Mouse (Mus musculus) cerebellum, adult 18-20 months (tissue): ENCODE measurements at regions not wholly inside any gene's neighbourhood (a gene's known extent, or its start where the extent isn't known, plus 50 kb on each side); places are given as distances from the start of the nearest gene placed in this dataset.

Experiments
- DNase-seq, 2 experiments: peaks; one replicate each; pipeline ENCODE4 v3.0.0; 2021

DNA sequence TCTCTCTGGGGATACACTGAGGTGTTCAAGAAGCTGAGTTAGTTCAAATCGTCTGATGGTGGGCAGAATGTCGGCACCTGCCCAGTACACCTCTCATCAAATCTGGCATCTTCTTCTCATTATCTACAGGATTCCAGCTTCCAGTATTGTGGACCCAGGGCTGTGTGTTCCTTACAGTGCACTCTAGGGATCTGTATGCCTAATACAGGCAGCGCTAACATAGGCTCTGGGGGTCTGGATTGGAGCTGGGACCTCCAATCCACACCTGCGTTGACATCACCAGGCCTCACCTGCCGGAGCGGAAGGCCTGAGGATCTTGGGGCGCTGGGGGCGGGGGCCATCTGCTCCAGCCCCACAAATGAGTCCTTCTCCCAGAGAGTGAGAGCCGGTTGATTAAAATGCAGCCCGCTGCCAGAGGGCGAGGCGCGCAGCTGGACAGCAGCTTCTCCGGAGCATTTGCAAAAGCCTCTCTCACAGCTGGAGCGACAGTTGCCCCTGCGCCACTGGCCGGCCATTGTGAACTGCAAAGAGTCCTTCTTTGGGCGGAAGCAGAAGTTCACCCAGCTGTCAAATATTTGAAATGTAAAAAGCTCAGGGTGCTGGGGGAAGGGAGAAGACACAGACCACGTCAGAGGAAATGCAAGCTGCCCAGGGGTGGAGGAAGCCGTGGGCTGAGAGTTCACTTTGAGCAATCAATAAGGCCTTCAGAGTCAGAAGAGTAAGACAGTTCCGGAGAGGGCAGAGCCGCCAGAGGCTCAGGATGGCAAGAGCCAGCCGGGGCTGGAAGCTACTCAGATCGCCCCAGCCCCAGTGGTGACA is 347.0 kb downstream of the Rnf144a start:
- DNase-seq: no peak

DNA sequence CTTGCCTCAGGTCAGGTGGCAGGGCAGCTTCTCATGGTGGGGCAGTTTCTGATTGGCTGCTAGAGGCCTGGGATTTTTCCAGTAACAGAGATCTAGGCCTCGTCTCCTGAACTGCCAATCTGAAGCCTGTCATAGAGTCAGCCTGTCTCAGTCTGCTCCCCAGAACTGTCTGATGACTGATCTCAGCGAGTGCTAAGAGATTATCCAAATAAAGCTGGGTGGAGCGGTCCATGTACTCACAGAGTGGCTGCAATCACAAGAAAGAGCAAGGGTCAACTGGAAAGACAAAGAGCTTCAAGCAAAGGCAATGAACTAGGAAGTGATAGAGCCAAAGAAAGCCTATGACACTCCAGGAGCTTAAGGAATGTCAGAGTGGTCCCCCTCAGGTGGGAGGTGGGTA is 354.7 kb downstream of the Rnf144a start:
- no peak for DNase-seq

DNA sequence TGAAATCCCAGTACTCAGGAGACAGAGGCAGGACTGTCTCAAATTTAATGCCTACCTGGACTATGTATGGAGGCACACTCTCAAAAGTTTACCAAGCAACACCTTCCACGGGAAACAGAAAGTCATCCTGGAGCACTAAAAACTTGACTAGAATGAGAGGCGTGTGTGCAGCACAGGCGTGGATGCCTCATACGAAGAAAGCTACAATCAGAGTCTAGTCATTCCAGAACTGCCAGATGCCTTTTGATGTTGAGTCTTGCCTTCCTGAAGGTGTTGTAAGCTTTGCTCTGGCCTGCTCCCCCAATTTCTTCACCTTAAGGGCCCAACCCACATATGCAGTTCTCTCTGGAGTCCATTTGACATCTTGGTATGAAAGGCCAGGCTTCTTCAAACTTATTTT is 356.0 kb downstream of the Rnf144a start:
- DNase-seq: no peak

DNA sequence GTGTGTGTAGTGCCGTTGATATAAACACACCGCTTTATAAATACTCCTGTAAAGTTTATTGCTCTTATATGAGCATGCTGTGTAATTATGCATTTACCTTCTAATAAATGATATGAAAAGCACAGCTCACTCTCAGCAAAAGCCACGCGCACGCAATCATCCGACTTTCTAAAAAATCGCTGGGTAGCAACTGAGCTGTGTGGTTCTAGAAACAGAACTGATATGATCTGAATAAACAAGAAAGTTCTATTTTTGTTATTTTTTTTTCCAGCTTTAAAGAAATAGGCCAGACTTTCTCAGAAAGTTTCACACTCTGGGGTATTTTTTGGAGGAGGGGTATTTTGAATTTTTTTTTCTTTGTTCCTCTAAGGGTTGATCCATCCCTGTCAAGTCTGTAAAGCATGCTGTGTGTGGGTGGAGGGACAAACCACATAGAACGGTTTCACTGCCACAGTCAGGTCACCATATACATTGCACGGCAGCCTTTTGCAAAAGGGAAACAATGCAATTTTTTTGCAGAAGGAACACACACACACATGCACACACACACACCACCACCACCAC is 357.5 kb downstream of the Rnf144a start:
- DNase-seq: no peak

DNA sequence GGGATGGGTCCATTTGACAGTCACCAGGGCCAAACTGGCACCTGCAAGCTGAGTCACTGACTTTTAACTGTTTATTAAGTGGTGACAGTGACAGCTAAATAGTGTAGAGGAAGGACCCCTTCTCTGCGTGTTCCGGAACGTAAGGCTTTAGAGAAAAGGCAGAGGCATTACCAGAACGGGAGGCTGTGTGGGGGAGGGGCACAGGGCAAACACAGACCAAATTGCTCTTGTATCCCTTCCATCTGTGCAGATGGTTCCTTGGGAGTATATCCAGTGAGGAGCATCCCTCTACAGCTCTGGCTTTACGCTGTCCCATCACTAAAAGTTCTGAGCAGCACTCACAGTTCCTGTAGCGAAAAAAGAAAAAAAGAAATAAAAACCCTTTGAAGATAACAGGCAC is 368.1 kb downstream of the Rnf144a start:
- no peak for DNase-seq

DNA sequence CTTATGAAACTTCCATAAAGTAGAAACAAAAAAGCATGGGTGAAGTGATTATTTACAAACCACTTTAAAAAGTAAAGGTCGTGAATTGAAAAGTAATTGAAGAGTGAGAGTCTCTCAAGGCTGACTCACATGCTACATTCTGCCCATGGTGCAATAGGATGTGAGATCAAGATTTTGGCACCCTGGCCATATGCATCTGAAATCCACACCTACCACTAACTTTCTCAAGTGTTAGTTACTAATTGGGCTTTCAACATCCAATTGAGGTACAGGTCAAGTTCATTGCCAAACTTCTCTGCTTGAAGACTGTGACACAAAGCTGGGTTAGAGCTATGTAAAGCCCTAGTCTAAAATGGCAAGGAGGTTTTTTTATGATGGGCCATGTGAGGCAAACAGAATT is 369.7 kb downstream of the Rnf144a start:
- DNase-seq: no peak

DNA sequence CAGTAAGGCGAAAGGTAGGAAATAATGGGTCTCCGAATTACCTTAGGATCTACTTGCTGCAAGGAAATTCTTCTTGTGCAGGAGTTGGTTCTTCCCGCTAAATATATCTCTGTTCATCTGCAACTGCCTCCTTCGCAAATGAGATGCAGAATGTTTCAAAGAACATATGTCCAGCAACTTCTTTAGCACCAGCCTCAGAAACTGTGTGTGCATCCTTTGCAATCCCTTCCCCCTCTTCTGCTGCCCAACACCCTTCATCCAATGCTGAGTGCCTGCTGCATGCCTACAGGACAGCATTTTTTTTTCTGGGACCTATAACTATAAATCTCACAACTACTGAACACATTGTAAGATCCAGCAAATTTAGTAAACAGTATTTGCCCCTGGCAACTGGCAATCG is 402.1 kb downstream of the Rnf144a start:
- DNase-seq: no peak

DNA sequence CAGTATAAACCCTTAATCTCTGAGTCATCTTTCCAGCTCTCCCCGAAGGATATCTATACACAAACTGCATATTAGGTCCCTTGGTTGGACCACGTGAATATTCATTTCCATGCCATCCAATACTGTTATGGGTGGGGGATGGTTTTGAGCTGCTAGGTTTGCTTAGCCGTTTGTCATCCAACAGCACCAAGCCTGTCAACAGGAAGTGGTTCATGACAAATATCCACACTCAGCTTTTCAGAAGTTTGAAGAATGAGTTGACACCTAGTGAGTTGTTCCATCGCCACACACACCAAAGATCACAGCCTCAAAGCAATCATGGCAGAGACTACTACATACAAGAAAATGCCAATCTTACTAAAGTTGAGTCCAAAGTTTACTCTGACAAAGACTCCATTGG is 421.0 kb downstream of the Rnf144a start:
- DNase-seq: no peak

DNA sequence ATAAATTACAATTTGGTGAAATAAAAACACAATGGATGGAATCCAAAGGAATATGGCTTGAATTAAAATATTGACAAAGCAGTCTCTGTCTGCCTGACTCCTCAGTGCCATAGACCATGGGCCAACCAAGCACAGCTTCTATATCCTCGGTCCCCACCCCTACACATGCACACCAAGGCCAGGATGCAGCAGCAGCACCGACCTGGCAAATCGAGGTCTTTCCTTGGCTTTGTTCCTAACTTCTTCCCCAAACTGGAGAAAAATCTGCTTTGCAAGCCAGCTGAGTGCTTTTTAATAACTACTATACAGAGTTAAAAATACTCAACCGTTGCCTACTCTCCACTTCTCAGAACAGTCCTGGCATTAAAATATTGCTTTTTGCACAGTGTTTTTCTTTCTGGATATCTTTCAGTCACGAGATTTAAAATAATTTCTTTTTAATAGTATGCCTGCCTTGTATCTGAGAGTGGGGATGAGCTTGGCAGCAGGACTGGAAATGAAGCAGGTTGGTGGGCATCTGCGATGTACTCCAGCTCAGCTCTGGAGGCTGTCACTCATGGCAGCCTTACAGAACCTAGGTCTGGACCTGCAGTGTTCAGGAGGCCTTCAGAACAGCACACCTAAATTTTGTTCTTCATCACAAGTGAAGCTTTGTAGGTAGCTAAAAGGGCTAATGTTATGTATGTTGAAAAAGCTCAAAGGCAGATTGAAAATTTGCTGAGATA is 423.1 kb downstream of the Rnf144a start:
- DNase-seq: no peak

DNA sequence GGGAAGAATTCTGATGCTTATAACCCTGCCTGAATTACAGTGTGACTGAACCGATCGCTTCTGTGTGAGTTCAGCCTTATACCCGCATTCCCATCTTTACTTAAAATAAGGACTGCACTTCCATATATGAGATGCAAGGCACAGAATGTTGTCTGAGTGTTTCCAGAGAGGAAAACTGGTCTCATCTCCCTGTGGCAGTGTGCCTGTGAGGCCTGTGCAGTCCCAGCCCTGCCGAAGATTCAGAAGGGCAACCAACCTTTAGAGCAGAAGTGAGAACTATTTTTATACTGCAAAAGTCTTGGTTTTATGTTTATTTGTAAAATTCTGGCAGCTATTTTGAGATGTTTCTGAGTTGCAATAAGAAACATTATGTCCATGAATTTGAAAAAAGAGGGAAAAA is 432.5 kb downstream of the Rnf144a start:
- DNase-seq: no peak

DNA sequence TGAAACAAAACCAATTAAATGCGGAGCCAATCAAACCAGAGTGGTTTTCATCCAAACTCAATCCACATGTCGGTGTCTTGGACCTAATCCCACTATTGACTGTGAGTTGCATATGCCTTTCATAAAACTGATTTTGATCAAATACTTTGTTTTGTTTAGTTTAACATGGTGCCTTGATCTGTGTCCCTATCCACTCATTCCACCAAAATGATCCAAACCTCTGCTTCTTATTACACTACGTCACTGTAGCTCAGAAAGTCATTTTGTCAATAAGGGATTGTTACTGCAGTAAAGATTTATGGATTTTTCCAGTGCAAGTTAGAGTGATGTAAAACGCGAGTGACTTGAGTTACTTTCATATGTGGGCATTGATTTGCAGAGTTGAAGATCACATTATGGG is 436.7 kb downstream of the Rnf144a start:
- no peak for DNase-seq

DNA sequence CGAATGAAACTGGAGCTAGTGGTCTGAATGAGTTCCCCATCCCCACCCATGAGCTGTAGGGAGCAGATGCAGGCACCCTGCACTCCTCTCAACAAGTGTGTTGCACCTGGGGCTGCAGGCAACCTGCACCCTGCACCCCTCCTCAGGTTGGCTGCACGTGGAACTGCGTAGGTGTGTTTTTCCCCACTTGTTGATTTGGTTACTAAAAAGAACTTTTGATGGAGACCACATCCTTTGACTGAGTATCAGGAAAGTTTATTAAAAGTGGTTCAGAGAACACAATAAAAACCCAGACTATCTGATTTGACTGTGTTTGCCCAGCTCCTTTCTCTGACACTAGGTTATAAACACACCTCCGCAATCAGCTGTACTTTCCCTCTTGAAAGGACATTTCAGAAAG is 456.5 kb downstream of the Rnf144a start:
- DNase-seq: no peak

DNA sequence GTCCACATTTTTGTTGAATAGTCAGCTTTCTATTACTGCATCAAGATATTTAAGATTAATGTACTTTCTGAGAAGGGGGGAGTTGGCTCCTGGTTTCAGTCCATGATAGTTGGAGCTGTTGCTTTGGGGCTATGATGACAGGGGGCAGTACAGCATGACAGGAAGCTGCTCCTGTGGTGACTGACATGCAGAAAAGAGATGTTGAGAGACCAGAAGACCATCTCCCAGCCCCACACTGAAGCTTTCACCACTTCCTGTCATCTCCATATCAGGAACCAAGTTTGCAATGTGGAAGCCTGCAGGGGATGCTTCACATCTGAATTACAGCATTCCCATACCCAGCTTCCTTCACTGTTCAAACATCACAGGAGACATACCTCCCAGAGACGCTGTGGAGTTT is 457.5 kb downstream of the Rnf144a start:
- DNase-seq: no peak

DNA sequence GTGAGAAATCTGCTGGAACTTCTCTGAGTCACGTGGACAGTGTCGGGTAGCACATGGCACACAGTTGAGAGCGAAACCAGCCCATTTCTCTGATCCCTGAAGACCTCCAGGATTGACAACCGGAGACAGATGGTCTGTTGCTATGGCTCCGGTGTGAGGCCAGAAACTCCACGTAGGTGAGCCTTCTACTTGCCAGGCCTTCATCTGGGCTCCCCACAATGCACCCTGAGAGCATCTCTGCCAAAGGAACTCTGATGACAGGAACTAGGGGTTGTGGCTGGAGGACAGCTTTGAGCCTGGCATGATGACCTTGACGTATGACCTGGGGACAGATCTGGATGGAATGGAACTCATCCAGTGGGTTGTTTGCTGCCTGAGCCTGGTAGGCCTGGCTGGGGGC is 467.9 kb downstream of the Rnf144a start:
- peak; percentile 41 to 49 for DNase-seq

DNA sequence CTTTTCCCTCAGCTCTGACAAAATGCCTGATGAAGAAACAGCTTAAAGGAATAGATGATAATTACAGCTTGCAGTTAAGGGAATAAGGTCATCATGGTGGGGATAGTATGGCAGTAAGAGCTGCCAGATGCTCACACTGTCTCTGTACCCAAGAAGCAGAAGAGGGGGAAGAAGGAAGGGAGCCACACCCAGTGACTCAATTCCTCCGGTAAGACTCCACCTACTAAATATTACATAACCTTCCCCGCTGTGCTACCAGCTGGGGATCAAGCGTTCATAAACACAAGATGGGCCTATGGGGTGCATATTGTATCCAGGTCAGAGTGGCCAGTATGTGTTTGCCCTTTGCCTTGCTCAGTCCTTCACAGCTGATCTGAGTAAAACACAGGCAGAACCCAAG is 468.9 kb downstream of the Rnf144a start:
- no peak for DNase-seq

DNA sequence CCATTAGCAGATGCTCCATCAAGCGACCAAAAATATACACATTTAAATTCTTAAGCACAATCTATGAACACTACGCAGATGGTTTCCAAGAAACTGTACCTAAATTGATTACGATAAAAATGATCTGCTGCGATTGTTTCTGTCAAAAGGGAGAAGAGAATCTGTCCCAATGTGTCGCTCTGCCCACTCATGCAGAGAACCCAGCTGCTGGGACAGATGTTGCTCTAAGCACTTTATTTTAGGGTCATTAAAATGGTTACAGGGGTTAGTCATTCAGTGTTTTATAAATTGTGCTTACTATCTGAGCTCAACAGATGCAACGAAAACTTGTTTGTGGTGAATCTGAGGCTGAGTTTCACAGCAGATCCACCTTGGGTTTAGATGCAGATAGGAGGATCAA is 476.2 kb downstream of the Rnf144a start:
- DNase-seq: no peak

DNA sequence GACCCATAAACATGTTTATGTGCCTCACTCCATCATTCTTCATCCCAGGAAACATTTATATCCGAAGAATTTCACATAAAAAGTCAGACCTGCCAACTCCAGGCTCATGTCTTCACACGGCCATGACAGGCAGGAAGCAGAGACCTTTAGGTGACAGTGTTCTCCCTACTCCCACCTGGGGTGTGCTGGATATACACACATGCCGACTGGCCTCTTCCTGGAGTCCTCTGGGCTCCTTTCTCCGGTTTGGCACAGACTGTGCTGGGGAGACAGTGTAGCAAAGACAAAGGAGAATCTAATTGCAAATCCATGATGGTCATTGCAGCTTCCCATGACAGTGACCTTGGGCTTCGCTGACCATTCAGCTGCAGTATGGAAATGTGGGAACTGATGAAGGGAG is 480.1 kb downstream of the Rnf144a start:
- peak in 1 of 2 experiments; percentile 21 for DNase-seq

DNA sequence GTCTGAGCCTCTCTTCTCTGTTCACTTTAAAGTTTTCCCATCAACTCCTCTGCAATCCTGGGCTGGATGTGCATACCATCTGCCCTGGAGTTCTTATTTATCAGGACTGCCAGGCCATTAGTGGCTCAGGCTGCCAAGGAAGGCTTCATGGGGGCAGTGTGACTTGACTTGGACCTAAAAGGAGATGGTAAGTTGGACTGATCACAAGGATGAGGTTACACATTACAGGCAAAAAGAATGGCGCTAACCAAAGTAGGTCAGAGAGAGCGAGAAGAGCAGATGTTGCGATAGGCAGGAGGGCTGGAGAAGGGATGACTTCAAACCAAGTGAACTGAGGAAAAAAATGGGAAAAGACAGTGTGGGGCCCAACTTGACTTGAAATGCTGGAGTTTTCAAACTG is 480.5 kb downstream of the Rnf144a start:
- DNase-seq: peak; percentile 27 to 37

DNA sequence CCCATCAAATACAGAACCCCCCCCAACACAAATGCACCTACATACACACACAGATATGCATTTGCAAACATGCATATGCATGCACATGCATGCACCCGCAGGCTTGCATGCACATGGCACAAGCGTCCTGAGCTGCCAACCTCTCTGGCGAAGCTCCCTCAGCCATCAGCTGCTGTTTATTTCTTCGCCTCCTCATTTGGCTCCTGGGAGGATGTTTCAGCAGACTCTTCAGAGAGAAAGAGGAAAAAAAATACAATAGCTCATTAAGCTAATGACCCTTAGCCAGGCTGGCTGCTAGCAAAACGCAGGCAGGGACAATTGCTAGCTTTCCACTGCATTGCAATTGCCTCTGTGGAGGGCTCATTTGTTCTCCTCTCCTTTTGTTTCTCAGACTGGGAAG is 488.7 kb downstream of the Rnf144a start:
- no peak for DNase-seq

DNA sequence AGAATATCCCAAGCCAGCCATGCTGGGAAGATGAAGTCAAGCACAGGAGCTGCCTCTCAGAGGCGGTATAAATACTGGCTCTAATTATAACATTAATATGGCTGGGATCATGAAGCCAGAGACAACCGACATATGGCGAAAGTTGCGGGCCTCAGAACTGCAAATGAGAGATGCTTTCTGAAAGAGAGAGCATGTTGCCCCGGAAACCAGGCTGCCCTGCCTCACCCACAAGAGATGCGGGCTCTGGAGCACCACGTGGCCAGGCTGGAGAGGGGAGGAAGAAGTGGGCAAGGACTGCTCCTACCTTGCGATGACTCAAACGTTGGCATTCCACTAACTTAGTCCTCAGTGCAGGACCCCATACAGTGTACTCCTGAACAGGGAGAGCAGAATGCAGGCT is 490.5 kb downstream of the Rnf144a start:
- no peak for DNase-seq

DNA sequence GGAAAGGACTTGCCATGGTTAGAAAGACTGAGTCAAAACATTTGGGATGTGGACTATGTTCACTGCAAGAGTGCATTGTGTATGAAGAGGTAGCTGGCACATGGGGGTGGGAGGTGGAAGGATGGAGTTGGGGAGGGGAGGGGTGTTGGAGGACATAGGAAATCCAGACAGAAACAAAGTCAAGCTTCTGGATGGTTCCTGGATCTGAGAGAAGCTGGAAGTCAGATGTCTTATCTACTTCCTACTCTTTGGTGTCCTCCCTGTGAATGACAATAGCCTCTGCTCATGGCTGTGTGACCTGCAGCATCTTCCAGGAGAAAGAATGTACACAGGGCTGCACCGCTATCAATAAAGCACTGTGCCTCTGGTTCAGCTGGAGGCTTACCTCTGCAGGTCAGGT is 491.3 kb downstream of the Rnf144a start:
- no peak for DNase-seq

DNA sequence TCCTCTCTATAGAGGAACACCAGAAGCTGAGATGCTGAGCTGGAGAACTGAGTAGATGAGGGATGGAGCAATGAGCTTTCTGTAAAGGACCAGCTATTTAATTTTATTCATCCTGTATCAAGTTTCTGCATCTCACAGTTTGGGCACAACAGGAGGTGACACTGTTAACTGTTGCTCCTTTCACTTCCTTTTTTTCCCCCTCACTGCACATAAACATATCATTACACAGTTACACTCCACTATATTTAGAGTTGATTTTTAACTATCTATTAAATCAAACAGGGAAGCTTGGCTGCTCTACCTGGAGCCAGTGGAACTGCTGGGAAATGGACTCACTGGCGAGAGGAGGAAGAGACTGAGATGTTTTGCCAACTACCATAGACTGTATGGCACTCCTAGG is 509.4 kb downstream of the Rnf144a start:
- DNase-seq: no peak

DNA sequence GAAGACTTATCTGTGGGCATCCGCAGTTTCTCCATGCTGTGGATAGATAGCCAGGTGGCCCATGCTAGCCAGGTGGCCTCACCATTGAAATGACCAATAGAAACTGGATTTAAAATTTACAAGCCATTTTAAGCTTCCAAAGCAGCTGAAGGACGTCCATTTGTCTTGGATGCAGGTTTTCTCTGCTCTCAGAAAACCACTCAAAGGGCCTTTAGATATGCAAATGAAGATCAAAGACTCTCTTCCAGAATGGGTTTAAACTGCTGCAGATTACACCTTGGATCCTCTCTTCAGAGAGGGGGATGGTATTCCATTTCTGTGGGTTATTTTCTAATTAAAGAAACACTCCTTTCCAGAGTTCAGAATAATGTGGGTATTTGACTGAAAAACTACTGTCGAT is 518.5 kb downstream of the Rnf144a start:
- DNase-seq: no peak

DNA sequence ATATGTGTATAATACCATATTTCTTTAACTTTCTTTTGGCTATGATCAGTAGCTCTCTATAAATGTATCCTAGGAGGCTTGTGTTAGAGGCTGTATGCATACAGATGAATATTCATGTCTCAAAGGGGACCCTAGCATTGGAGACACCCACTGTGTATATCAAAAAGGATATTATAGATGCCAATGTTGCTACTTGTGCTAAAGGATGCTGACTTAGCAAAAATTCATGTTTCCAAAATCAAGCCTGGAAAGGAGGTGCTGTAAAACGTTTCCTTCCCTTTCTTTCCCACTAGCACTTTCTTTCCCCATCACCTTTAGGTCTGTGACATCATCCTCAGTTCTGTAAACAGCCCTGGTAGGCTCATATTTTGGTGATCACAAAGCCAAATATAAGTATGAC is 519.4 kb downstream of the Rnf144a start:
- DNase-seq: no peak
